Mouse (Mus musculus) liver, embryonic 16.5 days (tissue): ENCODE results near the gene Hnrnph2. TPM values are rescaled to one million over a fixed set of nuclear protein-coding genes. Genes with fewer than 3 reads are reported as not detected.

ENCODE experiments used
- ATAC-seq: fragments of 200-750 bp; cut with Nextera tagmentation; 2 replicates; pipeline ENCODE4 v1.8.0; 2017; ENCODE audit warnings: low read depth, mild to moderate bottlenecking, moderate number of reproducible peaks, moderate library complexity
- H3K27ac ChIP-seq: fragments of 300-500 bp; sonication (generic); 2 replicates; pipeline ENCODE4 v1.5.1; 2014; ENCODE audit warnings: mild to moderate bottlenecking, low read length
- H3K27me3 ChIP-seq: fragments of 300-500 bp; sonication (generic); 2 replicates; pipeline ENCODE4 v1.6.1; 2014; ENCODE audit warnings: low read depth, low read length, mixed read lengths; ENCODE audit not compliant: control insufficient read depth, insufficient read depth
- H3K36me3 ChIP-seq: fragments of 300-500 bp; sonication (generic); 2 replicates; pipeline ENCODE4 v1.6.1; 2014; ENCODE audit warnings: mild to moderate bottlenecking; ENCODE audit not compliant: control insufficient read depth, insufficient read depth
- H3K4me1 ChIP-seq: fragments of 300-500 bp; sonication (generic); 2 replicates; pipeline ENCODE4 v1.6.1; 2014; ENCODE audit warnings: low read depth, low read length, mixed read lengths; ENCODE audit not compliant: control insufficient read depth
- H3K4me2 ChIP-seq: fragments of 300-500 bp; sonication (generic); 2 replicates; pipeline ENCODE4 v1.6.1; 2014; ENCODE audit warnings: low read depth, low read length, mixed read lengths
- H3K4me3 ChIP-seq: fragments of 300-500 bp; sonication (generic); 2 replicates; pipeline ENCODE4 v1.5.1; 2014; ENCODE audit warnings: low read depth, mild to moderate bottlenecking, low read length
- H3K9ac ChIP-seq: fragments of 300-500 bp; sonication (generic); 2 replicates; pipeline ENCODE4 v1.6.1; 2014; ENCODE audit warnings: low read depth, low read length
- H3K9me3 ChIP-seq: fragments of 300-500 bp; sonication (generic); replicated peaks from 2 replicates; pipeline ENCODE4 v1.6.1; 2016; ENCODE audit warnings: low read length; ENCODE audit not compliant: control insufficient read depth
- WGBS: fragments of 180-500 bp; shearing (Covaris S2); extraction: QIAGEN DNeasy Blood & Tissue Kit; methylation state at CpG from one replicate; pipeline ENCODE4 v1.1.7; 2014; ENCODE audit not compliant: insufficient replicate concordance; 5-methylcytosine and 5-hydroxymethylcytosine counted together
- polyA plus RNA-seq: library from polyadenylated mRNA; unstranded; fragments of >200 nt; fragmentation: Nextera tagmentation; extraction: Ambion mirVana; gene quantifications from 2 replicates; pipeline ENCODE4 v1.2.1, GENCODE M21; 2015

The Hnrnph2 gene
- polyA plus RNA-seq, 1 experiment from 2014 or later, result 66.4 TPM

DNA sequence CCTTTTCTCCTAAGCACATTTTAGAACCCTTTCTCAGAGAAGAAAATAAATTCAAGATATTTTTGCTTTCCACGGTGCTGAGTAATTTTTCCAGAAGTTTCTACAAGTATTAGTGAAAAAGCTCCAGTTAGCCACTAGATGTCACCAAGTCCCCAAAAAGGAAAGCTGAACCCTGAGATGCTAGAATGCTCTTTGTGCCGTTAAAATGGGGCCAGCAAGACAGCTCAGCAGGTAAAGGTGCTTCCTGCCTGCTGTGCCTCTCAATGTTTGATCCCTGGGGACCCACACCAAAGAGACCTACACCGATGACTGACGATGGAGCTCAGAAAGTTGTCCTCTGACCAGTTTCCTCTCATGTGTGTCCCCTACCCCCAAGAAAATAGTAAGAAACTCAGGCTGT lies 8.5 kb downstream of the Hnrnph2 start:
- H3K27me3 ChIP-seq, result no peaks in the 10 kb centered on the region
- H3K9me3 ChIP-seq, result no peaks in the 10 kb centered on the region

DNA sequence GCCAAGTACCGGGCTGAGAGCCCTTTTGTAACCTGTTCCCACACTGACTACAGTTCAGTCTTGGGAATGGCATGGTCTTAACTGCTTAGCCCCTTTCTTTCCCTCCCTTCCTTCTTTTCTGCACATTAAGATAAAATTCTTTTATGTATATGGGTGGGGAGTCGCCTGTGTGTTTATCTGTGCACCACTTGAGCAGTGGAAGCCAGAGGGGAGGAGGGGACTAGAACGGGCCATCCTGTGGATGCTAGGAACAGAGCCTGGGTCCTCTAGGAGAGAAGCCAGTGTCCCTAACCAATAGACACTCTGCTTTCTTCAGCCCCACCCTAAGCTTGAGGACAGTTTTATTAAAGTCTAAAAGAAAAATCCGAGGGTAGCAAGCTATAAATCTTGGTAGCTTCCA lies 10.0 kb downstream of the Hnrnph2 start:
- peak; percentile 77 for ATAC-seq
- Histone ChIP-seq H3K9ac (no peak overlapping the region), H3K27me3 (no peaks in the 10 kb centered on the region), H3K9me3 (no peaks in the 10 kb centered on the region), H3K36me3 (no peaks in the 10 kb centered on the region), H3K4me1 (peaks cover 3% of the 10 kb centered on the region; the same call in 1 of the 2 replicates), H3K27ac (no peak overlapping the region), H3K4me3 (no peak overlapping the region), H3K4me2 (no peak overlapping the region)
- 46% methylated on average over 4 of the region's 4 CpGs for WGBS

More for the DNA sequence above, 8.5 kb downstream of the Hnrnph2 start:
- Histone ChIP-seq H3K9ac (no peak overlapping the region), H3K36me3 (no peaks in the 10 kb centered on the region), H3K4me2 (no peak overlapping the region), H3K4me1 (peaks cover 3% of the 10 kb centered on the region; the same call in 1 of the 2 replicates), H3K27ac (no peak overlapping the region), H3K4me3 (no peak overlapping the region)
- no peak for ATAC-seq
- WGBS, result 19% methylated on average over 4 of the region's 4 CpGs

DNA sequence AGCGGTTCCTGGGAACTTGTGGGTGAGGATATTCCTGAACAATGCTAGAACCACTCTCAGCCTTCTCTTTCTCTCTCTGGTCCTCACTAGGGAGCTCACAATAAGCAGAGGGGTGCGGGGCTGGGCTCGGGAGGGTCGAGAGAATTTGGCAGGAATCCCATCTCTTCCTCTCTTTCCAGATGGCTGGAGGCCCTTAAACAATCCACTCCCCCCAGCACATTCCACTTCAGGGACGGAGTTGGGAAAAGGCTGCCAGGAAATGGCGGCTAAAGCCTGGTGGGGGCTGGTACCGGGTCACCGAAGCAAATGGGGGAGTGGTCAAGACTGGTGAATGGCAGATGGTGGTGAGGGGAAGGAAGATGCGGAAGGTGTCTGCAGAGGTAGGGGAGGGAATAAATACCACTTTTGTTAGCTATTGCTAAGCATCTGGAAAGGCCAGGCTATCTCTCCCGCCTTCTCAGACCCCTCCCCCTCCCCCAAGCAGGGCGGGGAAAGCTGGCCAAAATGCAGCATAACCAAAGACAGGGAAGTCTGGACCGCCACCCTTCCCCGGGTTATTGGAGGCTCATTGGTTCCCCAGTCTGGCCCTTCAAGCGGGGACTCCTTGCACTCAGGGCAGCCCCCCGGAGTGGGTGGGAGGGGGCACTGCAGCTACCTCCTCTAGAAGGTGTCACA lies 11.4 kb downstream of the Hnrnph2 start:
- peak; percentile 50 for ATAC-seq
- peak overlapping the region; percentile 53; the same call in 1 of the 2 replicates for H3K9ac ChIP-seq
- peak overlapping the region; percentile 53 for H3K4me3 ChIP-seq
- H3K36me3 ChIP-seq, result no peaks in the 10 kb centered on the region
- peaks cover 3% of the 10 kb centered on the region; the same call in 1 of the 2 replicates for H3K4me1 ChIP-seq
- 12% methylated on average over 15 of the region's 15 CpGs for WGBS
- H3K9me3 ChIP-seq, result no peaks in the 10 kb centered on the region
- peak overlapping the region; percentile 50 for H3K27ac ChIP-seq
- H3K27me3 ChIP-seq, result no peaks in the 10 kb centered on the region
- H3K4me2 ChIP-seq, result peak overlapping the region; percentile 65

DNA sequence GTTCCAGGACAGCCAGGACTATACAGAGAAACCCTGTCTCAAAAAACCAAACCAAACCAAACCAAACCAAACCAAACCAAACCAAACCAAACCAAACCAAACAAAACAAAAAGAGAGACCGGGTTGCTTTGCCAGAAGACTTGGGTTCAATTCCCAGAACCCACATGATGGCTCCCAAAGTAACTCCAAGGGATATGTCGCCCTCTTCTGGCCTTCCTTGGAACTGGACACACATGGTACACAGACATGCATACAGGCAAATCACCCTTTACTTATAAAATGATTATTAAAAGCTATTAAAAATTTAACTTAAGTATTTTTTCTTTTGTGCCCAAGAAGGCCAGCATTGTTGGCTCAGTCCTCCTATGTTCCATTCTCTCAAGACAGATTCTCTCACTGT lies 13.3 kb downstream of the Hnrnph2 start:
- no peaks in the 10 kb centered on the region for H3K27me3 ChIP-seq
- H3K36me3 ChIP-seq, result no peaks in the 10 kb centered on the region
- H3K27ac ChIP-seq, result no peak overlapping the region
- no peak overlapping the region for H3K4me2 ChIP-seq
- ATAC-seq, result no peak
- peaks cover 3% of the 10 kb centered on the region; the same call in 1 of the 2 replicates for H3K4me1 ChIP-seq
- H3K4me3 ChIP-seq, result no peak overlapping the region
- no peak overlapping the region for H3K9ac ChIP-seq
- WGBS, result 37% methylated on average over 2 of the region's 2 CpGs
- no peaks in the 10 kb centered on the region for H3K9me3 ChIP-seq

DNA sequence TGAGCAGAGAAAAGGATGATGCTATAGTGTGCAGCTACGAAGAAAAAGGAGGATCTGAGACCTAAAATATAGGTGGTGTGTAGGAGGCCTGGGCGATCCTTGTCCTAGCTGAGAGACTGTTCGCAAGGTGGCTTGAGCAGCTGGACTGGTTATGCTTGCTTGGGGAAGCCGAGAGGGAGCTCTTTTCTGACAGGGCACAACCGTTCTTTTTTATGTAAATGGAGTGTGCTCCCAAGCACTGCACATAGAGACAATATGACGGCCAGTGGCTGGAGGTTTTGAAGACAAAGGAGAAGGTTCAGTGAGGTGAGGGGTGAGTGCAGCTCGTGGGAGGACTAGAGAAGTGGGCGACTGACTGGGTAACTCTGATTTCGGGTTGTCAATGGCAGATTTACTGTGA lies 18.7 kb downstream of the Hnrnph2 start:
- H3K4me1 ChIP-seq, result no peaks in the 10 kb centered on the region
- H3K9ac ChIP-seq, result no peak overlapping the region
- no peak overlapping the region for H3K4me3 ChIP-seq
- no peak for ATAC-seq
- H3K4me2 ChIP-seq, result no peak overlapping the region
- no peak overlapping the region for H3K27ac ChIP-seq
- H3K27me3 ChIP-seq, result no peaks in the 10 kb centered on the region
- 50% methylated on average over 9 of the region's 9 CpGs for WGBS
- H3K36me3 ChIP-seq, result no peaks in the 10 kb centered on the region
- H3K9me3 ChIP-seq, result no peaks in the 10 kb centered on the region

DNA sequence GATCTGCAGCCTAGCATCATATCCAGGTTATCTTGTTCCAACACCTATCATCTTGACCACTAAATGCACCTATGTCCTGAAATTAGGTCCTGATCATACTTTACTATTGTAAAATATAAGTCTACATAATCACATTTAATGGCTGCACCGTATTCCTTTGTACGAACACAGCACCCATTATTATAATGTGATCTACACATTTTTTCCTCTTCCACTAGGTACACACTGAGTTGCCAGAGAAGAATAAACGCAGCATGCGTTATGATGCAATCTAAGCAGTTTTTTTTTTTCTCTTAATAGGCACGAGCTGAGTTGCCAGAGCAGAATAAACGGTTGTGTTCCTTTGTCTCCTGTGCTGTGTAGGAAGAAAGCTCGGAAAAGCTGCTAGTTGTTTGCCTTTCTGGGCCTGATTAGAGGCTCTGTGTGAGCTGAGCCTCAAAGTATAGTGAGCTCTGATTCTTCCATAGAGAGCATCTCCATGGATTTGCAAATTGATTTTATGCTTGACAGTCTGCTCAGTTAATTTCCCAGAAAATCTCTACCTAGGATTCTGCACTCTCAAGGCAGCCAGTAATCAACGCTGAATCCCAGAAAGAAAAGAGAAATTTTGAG lies 19.4 kb downstream of the Hnrnph2 start:
- no peaks in the 10 kb centered on the region for H3K4me1 ChIP-seq
- WGBS, result 57% methylated on average over 8 of the region's 8 CpGs

DNA sequence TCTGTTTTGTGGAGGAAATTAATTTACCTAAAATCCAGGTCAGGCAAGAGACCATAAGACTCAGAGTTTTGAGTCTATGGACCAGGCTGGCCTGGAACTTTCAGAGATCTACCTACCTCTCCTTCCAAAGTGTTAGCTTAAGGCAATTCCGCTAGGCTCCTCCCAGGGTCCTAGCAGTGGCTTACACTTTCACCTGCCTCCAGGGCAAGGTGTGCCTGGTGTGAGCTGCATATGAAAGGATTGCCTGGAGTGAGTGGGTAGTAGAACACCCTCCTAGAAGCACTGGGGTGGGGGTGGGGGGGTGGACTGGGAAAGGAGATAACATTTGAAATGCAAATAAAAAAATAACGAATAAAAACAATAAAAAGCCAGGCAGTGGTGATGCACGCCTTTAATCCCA lies 20.7 kb downstream of the Hnrnph2 start:
- H3K27ac ChIP-seq, result no peak overlapping the region
- 58% methylated on average over 3 of the region's 3 CpGs for WGBS

More for the DNA sequence above, 19.4 kb downstream of the Hnrnph2 start:
- no peak for ATAC-seq
- H3K9ac ChIP-seq, result no peak overlapping the region
- no peaks in the 10 kb centered on the region for H3K27me3 ChIP-seq
- no peak overlapping the region for H3K4me3 ChIP-seq
- no peak overlapping the region for H3K27ac ChIP-seq
- H3K4me2 ChIP-seq, result no peak overlapping the region
- no peaks in the 10 kb centered on the region for H3K36me3 ChIP-seq
- no peaks in the 10 kb centered on the region for H3K9me3 ChIP-seq

DNA sequence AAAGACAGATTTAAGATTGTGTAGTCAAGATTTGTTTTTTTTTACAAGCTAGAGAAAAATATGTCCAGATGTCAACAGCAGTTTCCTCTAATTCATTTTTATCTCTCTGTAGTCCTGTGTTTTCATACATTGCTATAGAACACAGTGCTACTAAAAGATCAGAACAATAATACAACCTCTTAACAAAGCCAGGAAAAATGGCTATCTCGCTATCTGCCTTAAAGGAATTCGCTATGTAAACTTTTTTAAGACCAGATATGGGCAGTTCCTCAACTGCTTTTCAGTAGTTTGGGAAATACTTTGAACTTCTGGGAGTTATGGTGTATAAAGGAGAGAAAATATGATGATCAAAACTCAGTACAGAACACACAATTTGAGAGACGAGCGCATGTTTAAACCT lies 22.4 kb downstream of the Hnrnph2 start:
- Histone ChIP-seq H3K27me3 (no peaks in the 10 kb centered on the region), H3K4me3 (no peak overlapping the region), H3K9me3 (no peaks in the 10 kb centered on the region), H3K4me1 (no peaks in the 10 kb centered on the region), H3K4me2 (no peak overlapping the region), H3K27ac (no peak overlapping the region), H3K9ac (no peak overlapping the region), H3K36me3 (no peaks in the 10 kb centered on the region)
- ATAC-seq, result no peak
- WGBS, result 65% methylated on average over 4 of the region's 4 CpGs

More for the DNA sequence above, 20.7 kb downstream of the Hnrnph2 start:
- no peak overlapping the region for H3K9ac ChIP-seq
- no peaks in the 10 kb centered on the region for H3K4me1 ChIP-seq
- no peak overlapping the region for H3K4me2 ChIP-seq
- H3K4me3 ChIP-seq, result no peak overlapping the region
- no peak for ATAC-seq
- no peaks in the 10 kb centered on the region for H3K36me3 ChIP-seq
- no peaks in the 10 kb centered on the region for H3K27me3 ChIP-seq
- no peaks in the 10 kb centered on the region for H3K9me3 ChIP-seq

DNA sequence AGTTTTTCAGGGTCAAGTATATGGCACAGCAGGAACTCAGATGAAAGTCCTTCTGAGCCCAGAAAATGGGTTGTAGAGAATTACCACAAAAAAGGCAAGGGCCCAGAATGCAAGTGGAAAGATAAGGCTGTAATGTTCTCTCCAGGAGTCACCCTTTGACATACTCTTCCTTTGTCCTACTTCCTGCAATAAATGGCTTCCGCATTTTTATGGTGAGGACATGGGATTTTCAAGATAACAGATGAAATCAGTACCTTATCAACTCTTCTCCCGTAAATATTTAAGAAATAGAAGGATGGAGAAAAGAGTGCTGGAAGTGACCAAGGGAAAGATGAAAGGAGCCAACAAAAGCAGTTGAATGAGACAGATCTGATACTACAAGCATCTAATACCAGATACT lies 27.2 kb downstream of the Hnrnph2 start:
- Histone ChIP-seq H3K4me2 (no peak overlapping the region), H3K9me3 (no peaks in the 10 kb centered on the region), H3K27me3 (no peaks in the 10 kb centered on the region), H3K4me1 (no peaks in the 10 kb centered on the region), H3K27ac (no peak overlapping the region), H3K4me3 (no peak overlapping the region), H3K9ac (no peak overlapping the region), H3K36me3 (no peaks in the 10 kb centered on the region)
- ATAC-seq, result no peak
- WGBS, result 25% methylated on average over 2 of the region's 2 CpGs
